Mouse (Mus musculus) liver, adult 2 months (tissue): ENCODE results near the gene Paqr9.

ENCODE experiments used
- CTCF ChIP-seq: fragments of 200-500 bp; IDR thresholded peaks from 2 replicates; pipeline ENCODE4 v1.5.1; 2011; ENCODE audit warnings: low read depth, low read length, control low read depth
- POLR2A ChIP-seq: fragments of 200-500 bp; IDR thresholded peaks from 2 replicates; pipeline ENCODE4 v1.6.1; 2011; ENCODE audit warnings: low read length, control low read depth; ENCODE audit not compliant: insufficient read depth; ENCODE audit errors: extremely low read depth

GRCm38 (mm10) chr9:95525376-95525775 lies 34.1 kb upstream of the Paqr9 start:
- no peak for TF ChIP-seq CTCF
- TF ChIP-seq POLR2A = no peak
